Mouse (Mus musculus) stomach, postnatal 0 days (tissue): ENCODE measurements around the gene Nfkbiz.

Experiments used
- CTCF ChIP-seq: IDR thresholded peaks from 2 replicates; pipeline ENCODE4 v1.5.1; 2016; ENCODE audit warnings: antibody characterized with exemption, low read depth, mild to moderate bottlenecking, moderate library complexity
- EP300 ChIP-seq: optimal IDR thresholded peaks from 2 replicates; pipeline ENCODE3; 2016; ENCODE audit warnings: antibody characterized with exemption

GRCm38 (mm10) chr16:55789291-55789690 is 49.4 kb downstream of the Nfkbiz start:
- TF ChIP-seq CTCF, result no peak
- TF ChIP-seq EP300, result no peak
